Mouse (Mus musculus) bone marrow macrophage, adult 2 months (primary cell): Measurements from ENCODE around the gene Hps6. TPM values are rescaled to one million over a fixed set of nuclear protein-coding genes. Genes with fewer than 3 reads are reported as not detected.

Source experiments
- H3K27ac ChIP-seq: 2 replicates; pipeline ENCODE4 v1.5.1; 2012; ENCODE audit warnings: low read depth, low read length; ENCODE audit not compliant: insufficient read depth
- H3K4me1 ChIP-seq: 2 replicates; pipeline ENCODE4 v1.6.1; 2012; ENCODE audit warnings: low read length; ENCODE audit not compliant: control insufficient read depth, insufficient read depth
- H3K4me3 ChIP-seq: 2 replicates; pipeline ENCODE4 v1.5.1; 2012; ENCODE audit warnings: mild to moderate bottlenecking, low read length, moderate library complexity; ENCODE audit not compliant: insufficient read depth
- CTCF ChIP-seq: IDR thresholded peaks from 2 replicates; pipeline ENCODE4 v1.5.1; 2012; ENCODE audit warnings: low read depth, mild to moderate bottlenecking, low read length, moderate library complexity
- POLR2A ChIP-seq: IDR thresholded peaks from 2 replicates; pipeline ENCODE4 v1.6.1; 2012; ENCODE audit warnings: mild to moderate bottlenecking, low read depth, low read length, borderline replicate concordance
- polyA plus RNA-seq: library from polyadenylated mRNA; stranded (reverse); fragments of >200 nt; gene quantifications from 2 replicates; pipeline ENCODE4 v1.2.4, GENCODE M21; 2012; ENCODE audit not compliant: missing spikeins, insufficient read depth, insufficient read length

The Hps6 gene
- polyA plus RNA-seq, 1 experiment: 6.7 TPM

GRCm38 (mm10) chr19:46044993-46045695 lies 41.8 kb downstream of the Hps6 start, which contains the start of gene Ldb1:
Gene Ldb1, minus strand, starts transcription at chr19:46045214.
- H3K27ac ChIP-seq: peak within 1 kb of the TSS; percentile 80
- H3K4me3 ChIP-seq: peak within 1 kb of the TSS; percentile 85
- no peak for TF ChIP-seq POLR2A
- peaks cover 35% of the 10 kb centered on the region for H3K4me1 ChIP-seq

GRCm38 (mm10) chr19:46045696-46046311 lies 42.5 kb downstream of the Hps6 start:
- peaks cover 38% of the 10 kb centered on the region for H3K4me1 ChIP-seq
- peak overlapping the region; percentile 80 for H3K27ac ChIP-seq

GRCm38 (mm10) chr19:46046621-46047025 lies 43.3 kb downstream of the Hps6 start:
- Histone ChIP-seq H3K27ac (no peak overlapping the region), H3K4me1 (peaks cover 33% of the 10 kb centered on the region), H3K4me3 (no peak overlapping the region)
- no peak for TF ChIP-seq CTCF
- no peak for TF ChIP-seq POLR2A

More at GRCm38 (mm10) chr19:46045696-46046311, 42.5 kb downstream of the Hps6 start:
- TF ChIP-seq CTCF (no peak), POLR2A (no peak)
- peak overlapping the region; percentile 85 for H3K4me3 ChIP-seq

GRCm38 (mm10) chr19:46047426-46047825 lies 44.1 kb downstream of the Hps6 start:
- TF ChIP-seq CTCF: no peak
- Histone ChIP-seq H3K27ac (no peak overlapping the region), H3K4me1 (peaks cover 36% of the 10 kb centered on the region), H3K4me3 (no peak overlapping the region)

GRCm38 (mm10) chr19:46049129-46049528 lies 45.8 kb downstream of the Hps6 start:
- no peak overlapping the region for H3K27ac ChIP-seq
- TF ChIP-seq POLR2A (no peak), CTCF (no peak)
- H3K4me1 ChIP-seq: peaks cover 28% of the 10 kb centered on the region
- H3K4me3 ChIP-seq: no peak overlapping the region

- Histone ChIP-seq H3K4me1 (peaks cover 28% of the 10 kb centered on the region), H3K27ac (no peak overlapping the region), H3K4me3 (no peak overlapping the region)
- TF ChIP-seq CTCF: no peak
- TF ChIP-seq POLR2A: no peak
These were observed 47.2 kb downstream of the Hps6 start for GRCm38 (mm10) chr19:46050462-46050861.

Other genes with a start within 250 kb of the Hps6 start
- 84.9 and 93.8 TPM in 2 replicates for gene Mgea5, start 219.7 kb upstream of the Hps6 start, polyA plus RNA-seq
- gene Kcnip2, start 187.4 kb upstream of the Hps6 start, polyA plus RNA-seq: not detected in 2 replicates
- 9.6 and 13.2 TPM in 2 replicates for gene Armh3, start 5.0 kb upstream of the Hps6 start, polyA plus RNA-seq
- gene Pprc1, start 41.4 kb downstream of the Hps6 start, polyA plus RNA-seq: 10.9 and 16.5 TPM in 2 replicates
- gene Ldb1, start 41.7 kb downstream of the Hps6 start, polyA plus RNA-seq: 103 and 106 TPM in 2 replicates
- gene Nolc1, start 72.4 kb downstream of the Hps6 start, polyA plus RNA-seq: 15.8 and 16.8 TPM in 2 replicates
- gene Elovl3, start 128.4 kb downstream of the Hps6 start, polyA plus RNA-seq: not detected in 2 replicates
- not detected in 2 replicates for gene Pitx3, start 144.8 kb downstream of the Hps6 start, polyA plus RNA-seq
- gene Gbf1, start 149.0 kb downstream of the Hps6 start, polyA plus RNA-seq: 20.2 and 28.0 TPM in 2 replicates